Mouse (Mus musculus) hindlimb bud, embryonic 11.5 days (tissue): ENCODE results near the gene Arhgef12.
"Not testable (repeated sequence)": the region's sequence is repeated elsewhere in the genome, so short reads cannot be mapped to it uniquely, and the experiment has no call there.

Source experiments
- DNase-seq: peaks from one replicate; pipeline ENCODE4 v3.0.0-alpha.2; 2012; ENCODE audit warnings: low read depth, low spot score; ENCODE audit errors: extremely low spot score

Gene Arhgef12

GRCm38 (mm10) chr9:43011061-43011460, 96.0 kb downstream of the Arhgef12 start:
- no peak for DNase-seq

DNA sequence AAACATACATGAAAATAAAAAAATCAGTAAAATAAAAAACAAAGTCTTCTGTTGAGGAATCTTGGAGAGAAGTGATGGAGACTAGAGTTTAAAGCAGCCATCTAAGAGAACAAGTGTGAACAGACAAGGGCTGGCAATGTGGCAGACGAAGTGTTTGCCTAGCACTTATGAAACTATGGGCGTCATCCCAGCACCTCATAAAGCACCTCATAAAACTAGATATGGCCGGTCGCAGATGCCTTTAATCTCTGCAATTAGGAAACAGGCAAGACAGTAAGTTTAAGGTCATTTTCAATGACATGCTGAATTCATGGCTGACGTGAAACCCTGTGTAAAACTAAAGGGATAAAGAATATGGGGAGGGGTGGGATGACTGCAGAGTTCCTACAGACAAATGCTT, 103.2 kb downstream of the Arhgef12 start:
- DNase-seq = no peak

GRCm38 (mm10) chr9:43003017-43003416, 104.0 kb downstream of the Arhgef12 start:
- no peak for DNase-seq

- DNase-seq = no peak
Observed at GRCm38 (mm10) chr9:43000595-43001250, 106.3 kb downstream of the Arhgef12 start.

GRCm38 (mm10) chr9:43000070-43000469, 107.0 kb downstream of the Arhgef12 start:
- peak; percentile 42 for DNase-seq

GRCm38 (mm10) chr9:42997526-42997925, 109.5 kb downstream of the Arhgef12 start:
- DNase-seq = no peak

DNA sequence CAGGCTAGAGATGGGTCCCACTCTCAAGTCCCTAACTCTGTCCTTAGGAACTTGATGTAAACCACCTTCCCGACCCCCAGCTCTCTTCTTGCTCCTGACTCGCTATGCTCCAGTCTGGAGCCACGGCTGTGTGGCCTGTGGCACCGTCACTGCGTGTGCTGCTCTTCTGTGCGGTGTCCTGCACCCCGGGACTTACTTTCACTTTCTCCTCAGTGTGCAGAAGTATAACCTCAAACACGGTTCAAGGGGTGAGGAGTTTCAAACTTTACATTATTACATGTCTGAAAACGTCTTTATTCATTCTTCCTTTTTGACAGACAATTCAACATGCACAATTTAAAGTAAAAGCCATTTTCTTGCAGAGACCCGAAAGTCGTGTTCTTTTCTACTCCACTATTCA, 111.7 kb downstream of the Arhgef12 start:
- no peak for DNase-seq

DNA sequence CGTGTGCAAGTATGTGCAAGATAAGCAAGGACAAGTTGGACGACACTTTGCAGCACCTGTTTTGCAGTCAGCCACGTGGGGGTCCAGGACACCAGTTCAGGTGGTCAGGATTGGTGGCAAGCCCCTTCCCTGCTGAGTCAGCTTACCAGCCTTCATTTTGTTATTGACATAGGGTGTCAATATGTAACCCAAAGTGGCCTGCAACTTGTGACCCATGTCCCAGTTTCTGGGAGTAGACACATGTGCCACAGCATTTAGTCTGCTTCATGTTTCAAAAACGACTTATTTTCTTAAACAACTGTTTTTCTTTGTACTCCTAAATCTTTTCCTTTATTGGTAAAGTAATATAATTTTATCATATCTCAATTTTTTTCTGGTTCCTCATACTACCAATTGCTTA, 112.3 kb downstream of the Arhgef12 start:
- DNase-seq = no peak

- DNase-seq = no peak
Observed at GRCm38 (mm10) chr9:42993659-42994058, 113.4 kb downstream of the Arhgef12 start.

GRCm38 (mm10) chr9:42987988-42988387, 119.1 kb downstream of the Arhgef12 start:
- no peak for DNase-seq

DNA sequence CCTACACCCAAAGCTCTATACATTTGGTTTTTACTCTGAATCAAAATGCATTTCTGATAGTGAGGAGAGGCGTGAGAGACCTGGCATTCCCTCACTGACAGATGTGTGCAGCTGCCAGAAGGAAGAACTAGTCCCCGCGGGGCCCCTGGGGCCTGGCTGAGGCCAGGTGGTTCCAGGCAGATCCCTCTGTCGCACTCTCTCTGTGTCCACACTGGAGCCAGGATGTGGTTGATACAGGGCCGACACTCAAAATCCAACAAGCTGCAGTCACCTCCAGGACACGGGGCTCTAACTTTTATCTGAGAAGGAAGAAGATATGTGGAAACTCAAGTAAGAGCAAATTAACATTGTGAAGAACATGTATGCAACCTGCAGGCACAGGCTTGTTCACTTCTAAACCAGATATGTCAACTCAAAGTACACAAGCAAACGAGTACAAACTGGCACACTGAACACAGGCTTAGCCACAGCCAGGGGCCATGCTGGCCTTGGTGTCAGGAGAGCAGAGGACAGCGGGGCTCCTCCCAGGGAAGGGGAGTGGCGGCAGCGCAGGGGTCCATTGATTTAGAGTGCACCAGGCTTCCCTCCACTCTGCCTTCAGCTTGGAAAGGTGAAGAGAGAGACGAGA, 138.0 kb downstream of the Arhgef12 start:
- no peak for DNase-seq

- no peak for DNase-seq
Observed at GRCm38 (mm10) chr9:42967731-42968130, 139.3 kb downstream of the Arhgef12 start.

GRCm38 (mm10) chr9:42964809-42965208, 142.2 kb downstream of the Arhgef12 start:
- not testable (repeated sequence) for DNase-seq

DNA sequence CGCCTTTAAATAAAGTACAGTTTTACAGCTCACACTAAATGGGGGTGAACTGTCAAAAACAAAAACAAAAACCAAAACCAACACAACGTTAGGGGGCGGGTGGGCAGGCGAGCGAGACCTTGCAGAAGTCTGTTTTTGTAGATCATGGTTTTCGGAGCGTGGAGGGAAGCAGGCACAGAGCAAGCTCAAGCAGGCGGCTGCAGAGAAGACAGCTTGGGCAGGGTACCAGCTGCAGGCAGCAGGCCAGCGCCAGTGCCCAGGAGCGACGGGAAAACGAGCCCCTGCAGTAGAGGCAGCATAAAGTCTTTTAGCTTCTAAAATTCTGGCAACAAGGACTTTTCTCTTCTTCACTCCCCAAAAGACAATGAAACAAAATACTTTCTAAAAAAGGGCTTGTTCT, 142.7 kb downstream of the Arhgef12 start:
- DNase-seq = no peak

GRCm38 (mm10) chr9:42962506-42962905, 144.5 kb downstream of the Arhgef12 start:
- no peak for DNase-seq

- no peak for DNase-seq
Observed at GRCm38 (mm10) chr9:42958401-42958800, 148.6 kb downstream of the Arhgef12 start.

DNA sequence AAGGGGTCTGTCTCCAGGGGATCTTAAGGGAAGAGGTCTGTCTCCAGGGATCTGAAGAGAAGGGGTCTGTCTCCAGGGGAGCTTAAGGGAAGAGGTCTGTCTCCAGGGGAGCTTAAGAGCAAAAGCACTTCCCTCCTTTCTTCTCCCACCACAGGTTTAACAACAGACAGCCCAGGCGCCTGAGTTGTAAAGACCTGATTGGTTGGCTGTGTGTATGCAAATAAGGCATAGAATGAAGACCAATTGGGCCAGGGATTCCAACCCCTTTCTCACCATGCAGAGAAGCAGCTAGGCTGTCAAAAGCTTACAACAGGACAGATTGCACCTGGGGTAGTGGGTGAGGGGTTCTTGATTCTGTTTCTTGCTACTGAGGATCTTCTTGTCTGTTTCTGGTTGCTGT, 158.7 kb downstream of the Arhgef12 start:
- no peak for DNase-seq

GRCm38 (mm10) chr9:42945174-42945573, 161.9 kb downstream of the Arhgef12 start:
- DNase-seq = no peak

GRCm38 (mm10) chr9:42944536-42945006, 162.5 kb downstream of the Arhgef12 start:
- DNase-seq = peak; percentile 54

GRCm38 (mm10) chr9:42943781-42944535, 163.1 kb downstream of the Arhgef12 start, which contains the start of gene Grik4:
Gene Grik4, minus strand, starts transcription at chr9:42944493.
- no peak for DNase-seq

- no peak for DNase-seq
Observed at GRCm38 (mm10) chr9:42943057-42943529, 163.9 kb downstream of the Arhgef12 start.

GRCm38 (mm10) chr9:42942148-42942547, 164.9 kb downstream of the Arhgef12 start:
- DNase-seq = no peak
